Mouse (Mus musculus): ENCODE measurements around the gene Plcl2. TPM values are rescaled to one million over a fixed set of nuclear protein-coding genes. Genes with fewer than 3 reads are reported as not detected.
"Not testable (repeated sequence)": the region's sequence is repeated elsewhere in the genome, so short reads cannot be mapped to it uniquely, and the experiment has no call there.

The Plcl2 gene
- polyA plus RNA-seq, 1 experiment, result not detected

GRCm38 (mm10) chr17:50517781-50518415 lies 8.7 kb downstream of the Plcl2 start:
- TF ChIP-seq CTCF (IDR thresholded peaks at IDR 0.05; ENCODE audit: insufficient read depth, low read depth, low read length) (no peak), POLR2A (IDR thresholded peaks at IDR 0.05; ENCODE audit: insufficient read depth, low read depth, low read length) (no peak)
- no peak overlapping the region for H3K27ac ChIP-seq (ENCODE audit: insufficient read depth, low read depth, low read length)
- WGBS, result 67% methylated on average over 6 of the region's 6 CpGs
- no peak overlapping the region for H3K4me3 ChIP-seq (ENCODE audit: insufficient read depth, low read depth, low read length)
- H3K4me1 ChIP-seq (ENCODE audit: control insufficient read depth, insufficient read depth, low read length), result no peaks in the 10 kb centered on the region

- 87% methylated on average over 5 of the region's 5 CpGs for WGBS
- no peak for TF ChIP-seq POLR2A (IDR thresholded peaks at IDR 0.05; ENCODE audit: insufficient read depth, low read depth, low read length)
- TF ChIP-seq CTCF (IDR thresholded peaks at IDR 0.05; ENCODE audit: insufficient read depth, low read depth, low read length), result no peak
- no peak overlapping the region for H3K27ac ChIP-seq (ENCODE audit: insufficient read depth, low read depth, low read length)
- H3K4me1 ChIP-seq (ENCODE audit: control insufficient read depth, insufficient read depth, low read length), result no peaks in the 10 kb centered on the region
- no peak overlapping the region for H3K4me3 ChIP-seq (ENCODE audit: insufficient read depth, low read depth, low read length)
Observed at GRCm38 (mm10) chr17:50519588-50519987, 10.4 kb downstream of the Plcl2 start.

GRCm38 (mm10) chr17:50522473-50523083 lies 13.4 kb downstream of the Plcl2 start:
- Histone ChIP-seq H3K4me1 (ENCODE audit: control insufficient read depth, insufficient read depth, low read length) (peaks cover 6% of the 10 kb centered on the region; the same call in 1 of the 2 replicates), H3K27ac (ENCODE audit: insufficient read depth, low read depth, low read length) (no peak overlapping the region), H3K4me3 (ENCODE audit: insufficient read depth, low read depth, low read length) (no peak overlapping the region)
- WGBS, result 94% methylated on average over 5 of the region's 5 CpGs
- no peak for TF ChIP-seq CTCF (IDR thresholded peaks at IDR 0.05; ENCODE audit: insufficient read depth, low read depth, low read length)
- TF ChIP-seq POLR2A (IDR thresholded peaks at IDR 0.05; ENCODE audit: insufficient read depth, low read depth, low read length), result no peak

GRCm38 (mm10) chr17:50524970-50525369 lies 15.8 kb downstream of the Plcl2 start:
- Histone ChIP-seq H3K27ac (ENCODE audit: insufficient read depth, low read depth, low read length) (no peak overlapping the region), H3K4me3 (ENCODE audit: insufficient read depth, low read depth, low read length) (no peak overlapping the region), H3K4me1 (ENCODE audit: control insufficient read depth, insufficient read depth, low read length) (peaks cover 6% of the 10 kb centered on the region; the same call in 1 of the 2 replicates)
- no peak for TF ChIP-seq CTCF (IDR thresholded peaks at IDR 0.05; ENCODE audit: insufficient read depth, low read depth, low read length)
- no peak for TF ChIP-seq POLR2A (IDR thresholded peaks at IDR 0.05; ENCODE audit: insufficient read depth, low read depth, low read length)
- WGBS, result 60% methylated on average over 6 of the region's 6 CpGs

GRCm38 (mm10) chr17:50525821-50526220 lies 16.6 kb downstream of the Plcl2 start:
- Histone ChIP-seq H3K4me1 (ENCODE audit: control insufficient read depth, insufficient read depth, low read length) (peaks cover 6% of the 10 kb centered on the region; the same call in 1 of the 2 replicates), H3K27ac (ENCODE audit: insufficient read depth, low read depth, low read length) (no peak overlapping the region), H3K4me3 (ENCODE audit: insufficient read depth, low read depth, low read length) (no peak overlapping the region)
- TF ChIP-seq POLR2A (IDR thresholded peaks at IDR 0.05; ENCODE audit: insufficient read depth, low read depth, low read length), result no peak
- no peak for TF ChIP-seq CTCF (IDR thresholded peaks at IDR 0.05; ENCODE audit: insufficient read depth, low read depth, low read length)
- whole genome bisulfite sequencing, result 44% methylated on average over 2 of the region's 2 CpGs

- TF ChIP-seq CTCF (IDR thresholded peaks at IDR 0.05; ENCODE audit: insufficient read depth, low read depth, low read length) (no peak), POLR2A (IDR thresholded peaks at IDR 0.05; ENCODE audit: insufficient read depth, low read depth, low read length) (no peak)
- Histone ChIP-seq H3K27ac (ENCODE audit: insufficient read depth, low read depth, low read length) (no peak overlapping the region), H3K4me3 (ENCODE audit: insufficient read depth, low read depth, low read length) (no peak overlapping the region), H3K4me1 (ENCODE audit: control insufficient read depth, insufficient read depth, low read length) (0 out of 2 replicates have a peak, but pooled peaks cover 3% of the 10 kb centered on the region)
- 88% methylated on average over 8 of the region's 8 CpGs for WGBS
Observed at GRCm38 (mm10) chr17:50530089-50530488, 20.9 kb downstream of the Plcl2 start.

GRCm38 (mm10) chr17:50534889-50535288 lies 25.7 kb downstream of the Plcl2 start:
- not testable (repeated sequence) for H3K27ac ChIP-seq (ENCODE audit: insufficient read depth, low read depth, low read length)
- 94% methylated on average over 2 of the region's 2 CpGs for WGBS

GRCm38 (mm10) chr17:50536409-50537194 lies 27.4 kb downstream of the Plcl2 start:
- H3K4me3 ChIP-seq (ENCODE audit: insufficient read depth, low read depth, low read length), result no peak overlapping the region
- WGBS, result 94% methylated on average over 4 of the region's 4 CpGs
- TF ChIP-seq CTCF (IDR thresholded peaks at IDR 0.05; ENCODE audit: insufficient read depth, low read depth, low read length) (no peak), POLR2A (IDR thresholded peaks at IDR 0.05; ENCODE audit: insufficient read depth, low read depth, low read length) (no peak)
- H3K4me1 ChIP-seq (ENCODE audit: control insufficient read depth, insufficient read depth, low read length), result no peaks in the 10 kb centered on the region
- H3K27ac ChIP-seq (ENCODE audit: insufficient read depth, low read depth, low read length), result no peak overlapping the region

More at GRCm38 (mm10) chr17:50534889-50535288, 25.7 kb downstream of the Plcl2 start:
- H3K4me3 ChIP-seq (ENCODE audit: insufficient read depth, low read depth, low read length); H3K4me1 ChIP-seq (ENCODE audit: control insufficient read depth, insufficient read depth, low read length): not testable (repeated sequence)

GRCm38 (mm10) chr17:50537786-50538185 lies 28.6 kb downstream of the Plcl2 start:
- no peak overlapping the region for H3K4me3 ChIP-seq (ENCODE audit: insufficient read depth, low read depth, low read length)
- no peaks in the 10 kb centered on the region for H3K4me1 ChIP-seq (ENCODE audit: control insufficient read depth, insufficient read depth, low read length)
- H3K27ac ChIP-seq (ENCODE audit: insufficient read depth, low read depth, low read length), result no peak overlapping the region
- TF ChIP-seq CTCF (IDR thresholded peaks at IDR 0.05; ENCODE audit: insufficient read depth, low read depth, low read length) (no peak), POLR2A (IDR thresholded peaks at IDR 0.05; ENCODE audit: insufficient read depth, low read depth, low read length) (no peak)
- WGBS, result 90% methylated on average over 2 of the region's 2 CpGs
